Mouse (Mus musculus): ENCODE measurements at regions not wholly inside any gene's neighbourhood (a gene's known extent, or its start where the extent isn't known, plus 50 kb on each side); places are given as distances from the start of the nearest gene placed in this dataset.

GRCm38 (mm10) chr11:110707328-110707727 lies 260.5 kb upstream of the Kcnj16 start:
- intact Hi-C loops (cut with DNase I) = no loop called here
- DNase-seq = no peak

GRCm38 (mm10) chr11:110715300-110715699 lies 252.5 kb upstream of the Kcnj16 start:
- DNase-seq = no peak
- intact Hi-C loops (cut with DNase I) = no loop called here

DNA sequence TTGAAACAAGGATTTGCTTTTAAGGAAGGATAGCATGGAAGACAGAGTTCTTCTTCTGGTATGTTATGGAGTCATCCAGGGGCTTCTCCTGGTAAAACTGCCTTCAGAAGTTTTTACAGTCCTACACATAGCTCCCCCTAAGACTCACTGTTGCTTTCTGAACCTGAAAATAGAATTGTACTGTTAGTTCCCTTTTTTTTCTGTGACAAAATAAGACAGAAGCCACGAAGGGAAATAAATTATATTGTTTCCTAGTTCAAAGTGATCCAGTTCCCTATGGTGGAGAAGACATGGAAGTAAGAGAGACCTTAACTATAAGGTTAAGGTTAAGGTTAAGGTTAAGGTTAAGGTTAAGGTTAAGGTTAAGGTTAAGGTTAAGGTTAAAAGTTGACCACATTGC lies 251.5 kb upstream of the Kcnj16 start:
- intact Hi-C loops (cut with DNase I) = no loop called here
- DNase-seq = no peak

DNA sequence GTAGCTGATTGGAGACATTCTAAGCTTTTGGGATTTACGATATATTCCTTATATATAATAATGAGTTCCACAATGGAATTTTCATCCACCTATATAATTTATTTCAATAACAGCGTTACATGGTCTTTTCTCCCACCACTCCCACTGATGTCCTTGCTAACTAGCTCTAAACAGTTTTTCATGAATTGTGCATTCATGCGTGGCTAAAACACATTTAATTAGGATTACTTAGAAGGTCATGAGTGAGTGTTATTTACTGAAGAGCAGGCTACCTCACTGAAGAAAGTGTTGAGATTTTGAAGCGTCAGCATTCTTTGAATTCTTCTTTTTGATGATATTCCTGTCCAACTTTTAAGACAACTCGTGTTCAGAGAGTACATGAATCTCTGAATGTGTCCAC lies 245.1 kb upstream of the Kcnj16 start:
- DNase-seq = no peak
- intact Hi-C loops (cut with DNase I) = no loop called here

- no peak for DNase-seq
- intact Hi-C loops (cut with DNase I) = no loop called here
Observed at GRCm38 (mm10) chr11:110723971-110724370, 243.9 kb upstream of the Kcnj16 start.

DNA sequence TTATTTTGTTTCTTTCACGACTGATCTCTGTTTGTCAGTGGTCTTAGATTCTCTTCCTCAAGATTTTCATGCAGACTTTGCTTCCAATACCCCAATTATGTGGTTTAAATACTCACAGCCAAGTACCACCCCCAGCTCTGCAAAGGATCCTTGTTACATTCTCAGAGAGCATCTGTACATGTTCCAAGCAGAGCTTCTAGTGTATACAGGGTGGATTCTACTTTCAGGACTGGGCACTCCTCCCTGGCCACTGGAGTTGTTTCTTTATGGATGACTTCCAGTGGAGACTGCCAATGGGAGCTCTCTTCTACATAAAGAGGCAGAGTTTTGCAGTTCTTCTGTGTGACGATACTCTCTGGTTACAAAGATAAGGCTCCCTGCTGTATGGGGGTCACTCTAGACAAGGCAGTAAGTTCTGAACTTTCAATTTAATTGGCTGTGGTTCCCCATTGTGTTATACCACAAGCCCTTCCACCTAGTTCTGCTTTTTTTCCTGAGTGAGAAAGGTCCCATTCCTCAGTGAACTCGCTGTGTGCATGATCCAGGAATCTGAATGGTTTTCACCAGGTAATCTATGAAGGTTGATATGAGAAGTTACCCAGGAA lies 240.4 kb upstream of the Kcnj16 start:
- intact Hi-C loops (cut with DNase I) = no loop called here
- no peak for DNase-seq

DNA sequence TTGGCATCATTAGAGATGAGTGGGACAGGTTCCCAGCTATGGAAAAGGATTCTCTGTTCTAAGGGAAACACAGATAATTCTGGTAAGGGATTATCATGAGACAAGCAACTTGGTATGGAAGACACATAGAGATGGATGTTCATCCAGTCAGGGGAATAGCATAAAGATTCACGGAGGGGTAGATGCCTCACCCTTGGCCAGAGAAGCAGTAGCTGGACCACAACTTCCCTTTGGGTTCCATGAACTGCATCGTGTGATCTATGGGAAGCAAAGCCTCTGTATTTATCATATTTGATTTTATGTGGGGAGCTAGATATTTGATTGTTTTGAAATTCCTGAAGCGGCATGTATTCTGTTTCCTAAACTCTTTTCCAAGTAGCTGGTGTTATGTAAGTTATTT lies 236.3 kb upstream of the Kcnj16 start:
- DNase-seq = no peak
- intact Hi-C loops (cut with DNase I) = no loop called here

DNA sequence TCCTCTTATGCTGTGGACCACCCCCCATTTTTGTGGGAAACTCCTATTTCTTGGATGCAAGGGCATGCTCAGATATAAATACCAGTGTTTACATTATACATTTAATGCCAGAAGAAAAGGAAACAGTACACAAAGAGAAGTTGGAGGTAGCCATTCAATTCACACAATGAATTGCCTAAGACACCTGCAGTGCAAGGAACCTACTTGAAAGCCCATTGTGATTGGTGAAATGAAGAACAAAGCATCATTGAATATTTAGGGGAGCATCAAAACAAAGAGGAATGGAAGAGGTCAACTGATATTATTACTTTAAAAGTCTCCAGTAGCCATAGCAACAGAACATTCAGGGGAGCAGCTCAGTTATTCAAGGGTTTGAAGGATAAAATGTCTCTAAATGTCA lies 193.7 kb upstream of the Kcnj16 start:
- no peak for DNase-seq

GRCm38 (mm10) chr11:110781492-110782276 lies 186.1 kb upstream of the Kcnj16 start:
- intact Hi-C loops (cut with DNase I) = no loop called here
- peak in 1 of 2 experiments; percentile 4 for DNase-seq

More for the DNA sequence above, 193.7 kb upstream of the Kcnj16 start:
- intact Hi-C loops (cut with DNase I) = no loop called here

DNA sequence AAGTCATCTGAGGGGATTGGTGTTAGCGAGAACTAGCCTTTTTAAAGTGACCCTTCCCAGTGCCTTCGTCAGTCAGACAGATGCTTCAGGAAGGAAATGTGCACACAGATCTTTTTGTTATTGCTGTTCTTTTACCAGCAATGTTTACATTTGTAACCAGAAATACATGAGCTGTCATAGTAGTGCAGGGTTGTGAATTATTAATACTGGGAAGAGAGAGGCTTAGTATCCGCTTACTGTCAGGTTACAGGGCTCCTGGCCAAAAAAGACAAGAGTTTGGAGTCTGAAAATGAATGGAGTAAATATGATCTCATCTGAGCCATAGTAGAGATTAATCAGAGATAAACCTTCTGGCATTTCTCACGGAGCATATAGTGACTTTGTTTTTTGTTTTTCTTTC lies 178.3 kb upstream of the Kcnj16 start:
- DNase-seq = no peak
- intact Hi-C loops (cut with DNase I) = no loop called here

- DNase-seq = no peak
- intact Hi-C loops (cut with DNase I) = no loop called here
Observed at GRCm38 (mm10) chr11:110799887-110800578, 167.8 kb upstream of the Kcnj16 start.

DNA sequence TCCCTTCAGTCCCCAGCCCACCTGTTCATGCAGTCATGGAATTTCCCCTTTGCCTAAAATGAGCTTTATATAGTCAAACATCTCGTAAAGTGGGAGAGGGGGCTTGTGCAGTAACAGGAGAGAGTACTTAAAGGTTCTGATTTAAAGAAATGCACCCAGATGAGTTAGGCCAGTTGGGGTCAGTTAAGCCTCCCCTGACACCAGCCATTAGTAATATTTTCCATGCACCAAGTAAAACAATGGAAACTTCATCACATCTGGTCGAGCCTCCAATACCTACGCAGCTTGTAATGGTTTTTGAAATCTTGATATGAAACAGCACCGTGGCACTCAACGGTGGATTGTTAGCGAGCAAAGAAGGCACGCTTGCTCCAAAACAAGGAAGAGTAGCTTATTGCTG lies 165.8 kb upstream of the Kcnj16 start:
- DNase-seq = no peak
- intact Hi-C loops (cut with DNase I) = no loop called here

DNA sequence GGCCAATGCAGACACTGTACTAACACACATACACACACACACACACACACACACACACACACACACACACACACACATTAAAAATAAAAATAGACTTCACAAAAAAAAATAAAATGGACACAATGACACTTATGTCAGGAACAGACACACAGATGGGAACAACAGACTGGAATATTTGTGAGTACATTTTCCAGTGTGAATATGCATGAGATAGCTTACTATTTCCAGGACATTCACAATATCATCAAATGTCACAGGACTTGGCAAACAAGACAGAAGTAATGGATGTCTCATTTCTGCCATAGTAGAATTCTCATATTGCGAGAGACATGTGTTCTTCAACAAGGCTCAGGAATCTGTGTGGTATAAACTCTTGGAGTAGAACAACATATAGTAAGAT lies 163.8 kb upstream of the Kcnj16 start:
- intact Hi-C loops (cut with DNase I) = no loop called here
- no peak for DNase-seq

- intact Hi-C loops (cut with DNase I) = no loop called here
- DNase-seq = no peak
Observed at GRCm38 (mm10) chr11:110813137-110813536, 154.7 kb upstream of the Kcnj16 start.

DNA sequence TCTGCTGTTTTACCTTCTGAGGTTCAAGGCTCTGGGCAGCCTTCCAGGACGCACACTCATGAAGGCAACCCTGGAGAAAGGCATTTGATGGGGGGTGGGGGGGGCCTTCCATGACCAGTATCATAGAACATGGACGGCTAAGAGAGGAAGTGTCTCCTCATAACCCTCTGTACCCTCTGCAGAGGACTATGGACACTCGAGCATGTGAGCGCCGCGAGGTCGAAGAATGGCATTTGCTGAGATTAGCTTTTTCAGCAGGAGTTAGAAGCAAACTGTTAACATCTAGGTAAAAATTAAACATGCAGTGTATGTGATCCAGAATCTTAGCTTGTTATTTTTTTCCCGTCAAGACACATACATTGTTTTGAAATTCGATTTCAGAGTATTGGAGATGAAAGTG lies 153.1 kb upstream of the Kcnj16 start:
- intact Hi-C loops (cut with DNase I) = no loop called here
- DNase-seq = no peak

DNA sequence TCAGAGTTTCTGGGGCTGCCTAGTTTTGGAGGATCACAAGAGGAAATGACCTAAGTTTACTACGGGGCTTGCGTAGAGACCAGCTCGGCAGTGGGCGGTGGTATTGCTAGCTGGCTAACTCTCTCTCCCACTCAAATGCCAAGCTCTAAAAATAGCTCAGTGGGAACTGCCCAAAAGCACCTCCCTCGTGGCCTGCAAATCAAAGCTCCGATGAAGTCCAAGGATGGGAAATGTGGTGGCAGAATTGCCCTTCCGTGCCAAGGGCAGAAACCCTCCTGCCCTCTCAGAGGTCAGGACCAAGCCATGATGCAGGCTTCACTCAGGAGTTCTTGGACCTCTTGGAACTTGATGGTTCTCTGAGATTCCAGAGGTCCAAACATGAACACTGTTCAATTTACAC lies 152.6 kb upstream of the Kcnj16 start:
- intact Hi-C loops (cut with DNase I) = no loop called here
- no peak for DNase-seq

GRCm38 (mm10) chr11:110828584-110828983 lies 139.2 kb upstream of the Kcnj16 start:
- intact Hi-C loops (cut with DNase I) = no loop called here

GRCm38 (mm10) chr11:110836688-110837087 lies 131.1 kb upstream of the Kcnj16 start:
- DNase-seq = no peak
- intact Hi-C loops (cut with DNase I) = no loop called here

More at GRCm38 (mm10) chr11:110828584-110828983, 139.2 kb upstream of the Kcnj16 start:
- DNase-seq = no peak

GRCm38 (mm10) chr11:110839316-110839715 lies 128.5 kb upstream of the Kcnj16 start:
- no peak for DNase-seq
- intact Hi-C loops (cut with DNase I) = no loop called here

DNA sequence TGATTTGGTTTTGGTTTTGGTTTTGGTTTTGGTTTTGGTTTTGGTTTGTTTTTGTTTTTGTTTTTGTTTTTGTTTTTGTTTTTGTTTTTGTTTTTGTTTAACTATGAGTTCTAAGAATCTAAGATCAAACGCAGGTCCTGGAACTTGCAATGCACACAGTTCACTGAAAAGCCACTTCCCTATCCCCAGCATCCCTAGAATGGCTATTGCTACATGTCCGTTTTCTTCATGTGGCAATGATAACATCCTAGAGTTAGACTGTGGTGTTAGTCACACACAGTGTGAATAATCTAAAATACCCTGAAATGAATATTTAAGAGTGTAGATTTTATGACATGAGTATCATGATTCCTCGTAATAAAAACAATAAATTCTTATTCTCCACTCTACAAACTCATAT lies 99.5 kb upstream of the Kcnj16 start:
- no peak for DNase-seq
- intact Hi-C loops (cut with DNase I) = no loop called here

DNA sequence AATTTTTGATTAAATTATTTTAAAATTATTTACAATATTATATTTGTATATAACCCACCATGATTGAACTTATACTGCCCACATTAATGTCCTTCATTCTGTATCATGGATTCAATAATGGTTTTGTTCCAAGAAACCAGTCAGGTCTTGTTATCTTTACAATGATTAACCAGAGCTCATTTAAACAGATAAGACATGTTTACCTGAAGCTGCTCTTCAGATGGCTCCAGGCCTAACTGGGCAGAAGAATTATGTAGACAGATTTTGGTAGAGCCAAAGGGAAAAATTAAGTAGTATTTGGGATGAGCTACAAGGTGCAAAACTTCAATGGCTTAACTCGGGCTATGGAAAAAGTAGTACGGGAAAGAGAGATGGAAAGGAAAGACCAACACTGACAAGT lies 97.7 kb upstream of the Kcnj16 start:
- no peak for DNase-seq
- intact Hi-C loops (cut with DNase I) = no loop called here

- intact Hi-C loops (cut with DNase I) = no loop called here
- no peak for DNase-seq
Observed at GRCm38 (mm10) chr11:110874626-110875025, 93.2 kb upstream of the Kcnj16 start.

All from heart, postnatal 36 days (tissue).